Mouse (Mus musculus) CH12.LX (cell line): ENCODE results near the gene Atoh7.

ENCODE experiments used
- CHD1 ChIP-seq: IDR thresholded peaks from 2 replicates; pipeline ENCODE4 v1.6.1; 2012; ENCODE audit warnings: low read depth, low read length, improper control_type of control experiment, inconsistent platforms
- CTCF ChIP-seq, 2 experiments: IDR thresholded peaks in 1 of 2; conservative IDR thresholded peaks in 1 of 2; 2 replicates each; pipeline ENCODE4 v1.5.1; 2011 to 2012; ENCODE audit warnings: low read depth in 2 of 2, low read length in 2 of 2, improper control_type of control experiment in 1 of 2, inconsistent platforms in 1 of 2, mild to moderate bottlenecking in 1 of 2, moderate library complexity in 1 of 2
- ELF1 ChIP-seq: IDR thresholded peaks from 2 replicates; pipeline ENCODE4 v1.6.1; 2014; ENCODE audit warnings: low read depth, mild to moderate bottlenecking, inconsistent platforms, low read length, improper control_type of control experiment
- EP300 ChIP-seq: IDR thresholded peaks from 2 replicates; pipeline ENCODE4 v1.6.1; 2011; ENCODE audit warnings: low read length, improper control_type of control experiment
- MAX ChIP-seq: IDR thresholded peaks from 2 replicates; pipeline ENCODE4 v1.6.1; 2011; ENCODE audit warnings: low read length, improper control_type of control experiment
- MYC ChIP-seq: IDR thresholded peaks from 2 replicates; pipeline ENCODE4 v1.6.1; 2011; ENCODE audit warnings: low read depth, mild to moderate bottlenecking, improper control_type of control experiment, low read length
- NELFE ChIP-seq: IDR thresholded peaks from 2 replicates; pipeline ENCODE4 v1.6.1; 2011; ENCODE audit warnings: low read depth, low read length, improper control_type of control experiment
- POLR2A ChIP-seq: IDR thresholded peaks from 2 replicates; pipeline ENCODE4 v1.6.1; 2011; ENCODE audit warnings: low read depth, mild to moderate bottlenecking, improper control_type of control experiment, low read length
- TBP ChIP-seq: conservative IDR thresholded peaks from 2 replicates; pipeline ENCODE4 v1.6.1; 2011; ENCODE audit warnings: low read depth, low read length, improper control_type of control experiment
- ZC3H11A ChIP-seq: IDR thresholded peaks from 2 replicates; pipeline ENCODE4 v1.6.1; 2012; ENCODE audit warnings: low read depth, mild to moderate bottlenecking, inconsistent platforms, low read length, improper control_type of control experiment

GRCm38 (mm10) chr10:63099941-63100562 lies 601 bp downstream of the Atoh7 start:
- TF ChIP-seq POLR2A (no peak), CTCF (conservative IDR thresholded peaks at IDR 0.05 in 1 of 2, IDR thresholded peaks at IDR 0.05 in 1 of 2; ENCODE audit: low read depth in 2 of 2, low read length in 2 of 2) (no peak), MAX (no peak), MYC (no peak), ELF1 (no peak), ZC3H11A (no peak), NELFE (no peak), TBP (no peak), EP300 (no peak), CHD1 (no peak)
